Mouse (Mus musculus) spleen, adult 18-20 months (tissue): ENCODE results near the gene Zbtb42.
A peak's percentile ranks its signal among the peaks of the same experiment; 100 is the strongest.

Source experiments
- DNase-seq, 2 experiments: peaks; one replicate each; pipeline ENCODE4 v3.0.0; 2022; ENCODE audit warnings: mixed read lengths in 2 of 2

Zbtb42 gene

DNA sequence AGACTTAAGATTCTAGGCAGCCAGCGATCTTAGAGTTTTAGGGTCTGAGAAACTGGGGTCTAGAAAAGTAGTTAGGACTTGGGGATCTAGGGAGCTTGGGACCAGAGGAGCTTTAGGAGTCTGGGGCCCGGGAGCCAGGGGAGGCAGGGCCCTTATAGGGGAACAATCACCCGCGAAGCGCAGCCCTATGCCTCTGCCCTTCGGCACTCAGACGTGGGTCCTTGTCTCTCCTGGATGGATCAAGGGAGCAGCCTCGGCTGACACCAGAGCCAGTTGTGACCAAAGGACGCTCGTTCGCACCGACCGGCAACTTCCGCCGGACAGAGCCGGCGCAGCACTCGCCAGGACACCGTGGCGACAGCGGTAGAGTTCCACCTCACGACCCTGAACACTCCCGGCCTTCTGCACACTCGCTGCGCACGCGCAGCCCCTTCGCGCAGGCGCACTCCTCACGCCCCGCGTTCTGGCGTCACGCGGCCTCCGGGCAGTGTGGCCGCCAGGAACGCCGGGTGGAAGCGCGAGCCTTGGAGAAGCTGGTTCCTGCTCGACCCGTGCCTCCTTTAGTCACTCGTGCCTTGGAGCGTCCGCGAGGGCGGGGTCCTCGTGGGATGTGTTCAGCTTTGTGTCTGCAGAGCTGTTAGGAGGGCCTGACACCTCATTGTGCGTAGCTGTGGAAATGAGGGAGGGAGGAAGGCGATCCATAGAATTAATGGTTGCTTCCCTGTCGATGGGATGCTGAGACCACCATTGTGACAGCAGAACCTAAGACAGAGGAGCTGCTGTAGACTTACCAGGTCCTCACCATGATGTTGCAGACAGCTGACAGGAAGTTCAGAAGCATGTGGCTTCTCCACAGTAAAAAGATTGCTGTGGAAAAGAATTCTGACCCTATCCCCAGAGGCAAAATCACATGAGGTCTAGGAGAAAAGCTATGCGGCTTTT, 14.8 kb downstream of the Zbtb42 start:
- DNase-seq = peak; percentile 88 to 93

DNA sequence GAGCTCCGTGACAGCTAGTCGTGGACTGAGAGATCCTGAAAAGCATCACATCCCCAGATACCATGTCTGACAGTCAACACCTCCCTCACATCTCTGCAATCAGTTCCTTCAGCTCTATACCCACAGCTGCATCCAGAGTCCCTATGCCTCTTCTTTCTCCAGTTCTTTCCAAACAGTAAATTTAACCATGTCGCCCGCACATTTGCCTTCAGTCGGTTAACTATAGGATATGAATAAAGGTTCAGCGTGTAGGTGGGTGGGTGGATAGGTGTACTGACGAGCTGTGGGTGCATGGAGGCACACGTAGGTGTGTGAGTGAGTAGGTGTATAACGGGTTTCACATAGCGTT, 15.5 kb downstream of the Zbtb42 start:
- DNase-seq = no peak

DNA sequence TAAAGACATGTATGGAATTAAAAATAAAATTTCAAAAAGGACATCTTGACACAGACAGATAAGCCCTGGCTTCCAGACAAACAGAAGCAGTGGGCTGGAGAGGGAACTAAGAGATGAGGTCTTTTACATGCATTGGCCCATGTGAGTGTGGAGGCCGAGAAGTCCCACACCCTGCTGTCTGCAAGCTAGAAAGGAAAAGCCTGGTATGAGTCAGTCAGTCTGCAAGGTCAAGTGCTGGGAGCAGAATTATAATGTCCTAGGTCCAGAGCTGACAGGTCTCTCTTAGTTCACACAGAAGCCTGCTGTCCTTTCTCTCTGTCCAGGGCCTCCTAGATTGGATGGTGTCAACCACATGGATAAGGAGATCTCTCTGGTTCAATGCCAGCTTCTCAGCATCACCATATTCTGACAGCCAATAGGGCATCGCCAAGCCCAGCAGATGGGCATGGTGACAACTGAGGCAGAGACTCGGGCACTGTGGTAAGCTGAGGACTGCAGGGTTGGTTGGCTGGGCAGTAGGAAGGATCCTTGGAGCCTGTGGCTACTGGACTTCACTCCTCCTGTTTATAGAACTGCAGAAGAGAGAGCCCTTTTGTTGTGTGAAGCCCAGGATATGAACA, 18.3 kb downstream of the Zbtb42 start:
- no peak for DNase-seq

DNA sequence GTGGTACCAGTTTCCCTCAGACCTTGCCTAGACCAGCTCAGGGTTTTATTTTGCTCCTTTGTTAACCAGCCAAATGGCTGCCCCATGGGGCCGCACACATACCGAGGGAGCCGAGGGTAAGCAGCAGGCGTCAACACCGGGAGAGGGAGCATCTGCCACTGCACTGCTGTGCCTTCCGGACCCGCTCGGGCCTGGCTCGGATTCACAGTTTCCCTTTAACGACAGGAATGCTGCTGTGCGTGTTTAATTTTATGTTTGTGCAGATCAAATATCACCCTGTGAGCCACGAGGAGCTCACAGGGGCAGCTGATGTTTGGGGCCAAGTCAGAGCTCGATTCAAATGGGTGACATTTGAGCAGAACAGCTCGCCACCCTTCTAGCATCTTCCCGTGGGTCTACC, 21.9 kb downstream of the Zbtb42 start:
- no peak for DNase-seq

DNA sequence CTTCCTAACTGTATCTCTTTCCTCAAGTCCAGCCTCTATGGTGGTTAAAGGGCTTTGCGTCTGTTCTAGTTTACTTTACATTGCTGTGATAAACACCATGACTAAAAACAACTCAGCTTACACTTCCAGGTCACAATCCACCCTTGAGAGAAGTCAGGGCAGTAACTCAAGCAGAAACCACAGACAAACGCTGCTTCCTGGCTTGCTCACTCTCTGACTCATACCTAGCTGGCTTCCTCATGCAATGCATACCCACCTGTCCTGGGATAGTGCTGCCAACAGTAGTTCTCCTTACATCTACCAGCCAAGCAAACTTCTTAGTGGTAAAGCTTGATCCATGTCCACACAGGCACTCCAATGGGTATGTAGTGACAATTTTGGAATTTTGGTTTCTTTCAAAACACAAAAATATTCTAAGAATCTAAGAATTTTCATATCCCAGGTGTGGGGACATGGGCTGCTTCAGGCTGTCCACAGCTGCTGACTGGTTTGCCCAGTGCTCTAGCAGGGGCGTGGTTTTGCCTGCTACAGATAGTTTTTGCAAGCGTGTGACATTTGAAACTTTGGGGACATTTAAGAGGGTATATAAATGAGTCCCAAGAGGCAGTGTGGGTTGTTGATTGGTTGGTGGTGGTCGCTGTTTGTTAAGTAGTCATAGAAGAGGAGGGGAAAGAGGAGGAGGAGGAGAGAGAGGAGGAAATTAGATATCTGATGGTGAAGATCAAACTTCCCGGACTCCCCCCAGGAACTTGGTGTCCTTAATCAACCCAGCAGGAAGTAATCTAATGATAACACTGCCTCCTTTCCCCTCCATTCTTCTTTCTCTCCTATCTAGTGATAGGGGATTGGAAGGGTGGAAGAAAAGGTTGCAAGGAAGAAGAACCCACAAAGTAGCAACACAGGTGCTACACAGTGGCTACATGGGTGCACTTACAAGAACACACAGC, 24.0 kb downstream of the Zbtb42 start:
- no peak for DNase-seq

DNA sequence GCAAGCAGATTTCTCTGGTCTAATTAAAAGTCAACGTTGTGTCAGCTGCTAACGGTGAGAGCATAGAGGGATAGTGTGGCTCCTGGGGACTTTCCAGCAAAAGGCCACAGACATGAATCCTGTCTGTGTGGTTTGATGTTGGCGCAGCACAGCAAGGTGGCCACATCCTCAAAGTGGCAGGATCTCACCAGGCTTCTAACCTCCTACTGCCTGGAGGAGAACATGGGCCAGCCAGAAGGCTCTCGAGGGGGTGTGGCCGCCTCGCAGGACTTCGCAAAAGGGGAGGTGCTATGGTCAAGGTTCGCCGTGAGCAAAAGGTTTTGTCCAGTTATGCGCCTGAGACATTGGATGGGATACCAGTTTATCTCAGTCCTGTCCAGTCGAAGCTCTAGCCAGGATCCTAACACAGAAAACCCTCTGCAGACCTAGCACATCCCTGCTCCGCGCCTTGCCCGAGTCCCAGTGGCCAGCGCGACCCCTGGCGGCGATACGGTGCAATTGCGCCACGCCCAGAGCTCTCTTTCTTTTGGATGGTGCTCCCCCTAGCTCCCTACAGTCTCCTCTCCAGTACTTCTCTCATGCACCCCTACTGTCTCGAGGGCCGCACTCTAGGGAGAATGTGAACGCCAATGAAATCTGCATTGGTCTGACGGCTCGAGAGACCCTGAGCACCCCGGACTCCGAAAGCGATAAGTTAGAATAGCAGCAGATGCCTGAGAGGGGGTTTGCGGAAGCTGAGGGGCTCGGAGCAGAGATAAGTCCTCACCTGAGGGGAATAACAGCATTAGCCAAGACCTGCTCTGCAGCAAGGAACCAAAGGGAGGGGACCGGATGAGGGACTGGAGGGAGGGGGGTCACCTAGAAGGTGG, 28.3 kb downstream of the Zbtb42 start:
- DNase-seq = peak; percentile 76 to 89

DNA sequence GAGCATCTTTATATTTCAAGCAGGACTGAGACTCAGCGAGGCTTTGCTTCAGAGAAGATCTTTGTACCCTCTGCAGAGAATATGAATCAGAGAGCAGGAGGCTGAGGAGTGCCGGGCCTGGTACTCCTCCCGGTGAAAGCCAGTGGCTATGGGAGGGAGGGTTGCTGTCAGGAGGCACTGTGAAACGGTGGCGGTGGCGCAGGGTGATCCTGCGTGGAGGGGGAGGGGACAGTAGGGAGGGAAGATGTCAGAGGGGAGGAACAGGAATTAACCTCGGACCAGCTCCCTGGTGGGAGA, 28.9 kb downstream of the Zbtb42 start:
- no peak for DNase-seq

DNA sequence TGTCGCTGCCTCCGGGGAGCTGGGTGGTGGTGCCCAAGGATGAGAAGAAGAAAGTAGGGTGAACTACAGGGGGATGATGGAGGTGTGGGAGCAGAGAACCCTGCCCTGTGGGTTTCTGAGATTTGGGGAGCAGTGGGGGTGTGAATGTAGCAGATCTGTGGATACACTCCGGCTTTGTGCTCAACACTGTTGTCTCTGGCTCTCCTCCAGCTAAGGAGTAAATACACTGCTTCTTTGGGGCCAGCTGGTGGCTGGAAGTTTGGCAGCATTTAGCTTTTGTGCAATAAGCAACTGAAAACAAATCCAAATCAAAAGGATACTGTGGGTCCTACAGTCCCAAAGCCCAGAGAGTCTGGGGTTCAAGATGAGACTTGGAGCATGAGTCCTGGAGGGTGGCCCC, 35.4 kb downstream of the Zbtb42 start:
- no peak for DNase-seq

DNA sequence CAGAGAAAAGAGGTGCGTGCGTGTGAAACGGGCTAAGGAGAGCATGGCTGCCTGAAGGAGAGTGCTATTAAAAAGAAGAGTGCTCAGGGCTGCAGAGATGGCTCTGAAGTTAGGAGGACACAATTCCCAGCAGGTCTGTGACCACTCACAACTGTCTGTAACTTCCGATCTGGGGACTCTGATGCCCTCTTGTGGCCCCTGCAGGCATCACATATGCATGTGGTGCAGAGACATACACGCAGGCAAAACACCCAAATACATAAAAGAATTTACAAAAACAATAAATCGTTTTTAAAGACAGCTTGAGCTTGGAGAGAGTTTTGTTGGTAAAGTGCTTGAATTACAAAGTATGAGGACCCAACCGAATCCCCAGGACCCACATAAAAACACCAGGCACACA, 38.5 kb downstream of the Zbtb42 start:
- DNase-seq = peak in 1 of 2 experiments; percentile 62

DNA sequence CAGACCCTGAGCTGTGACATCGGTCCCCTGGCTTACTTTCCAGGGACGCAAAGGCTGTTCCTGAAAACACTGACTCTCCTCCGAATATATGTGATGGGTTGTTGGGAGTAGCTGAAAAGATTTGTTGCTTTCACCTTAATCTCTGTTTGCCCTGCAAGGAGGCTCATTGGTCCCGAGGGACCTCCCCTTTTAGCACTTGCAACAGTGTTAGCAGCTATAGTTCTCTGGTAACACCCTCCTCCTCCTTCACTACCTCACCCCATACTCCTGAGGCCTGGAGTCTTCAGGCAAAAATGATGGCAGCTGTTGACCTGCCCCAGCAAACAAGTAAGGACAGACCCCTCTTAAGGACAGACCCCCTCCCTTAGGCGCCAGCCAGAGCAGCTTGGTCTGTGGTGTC, 40.4 kb downstream of the Zbtb42 start:
- no peak for DNase-seq

DNA sequence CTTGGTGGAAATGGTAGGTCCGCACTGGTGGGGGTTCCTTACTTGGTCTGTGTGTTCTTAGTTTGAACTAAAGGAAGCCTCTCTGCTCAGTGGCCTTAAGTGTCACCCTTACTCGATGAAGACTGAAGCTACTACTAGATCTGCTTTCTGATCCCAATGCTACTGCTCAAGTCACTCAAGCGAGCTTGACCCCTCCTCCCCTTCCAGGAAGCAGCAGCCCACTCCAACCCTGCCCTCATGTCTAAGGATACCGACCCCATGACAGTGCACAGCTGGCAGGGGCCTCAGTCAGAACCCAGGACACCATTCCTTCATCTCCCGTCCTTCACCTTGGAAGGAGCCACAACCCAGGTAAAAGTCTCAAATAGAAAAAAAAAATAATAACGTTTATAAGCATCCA, 41.6 kb downstream of the Zbtb42 start, which contains the start of gene Cep170b:
TSS of gene Cep170b (plus strand) at position 240 of the 400 bp plus-strand sequence.
- DNase-seq = no peak

DNA sequence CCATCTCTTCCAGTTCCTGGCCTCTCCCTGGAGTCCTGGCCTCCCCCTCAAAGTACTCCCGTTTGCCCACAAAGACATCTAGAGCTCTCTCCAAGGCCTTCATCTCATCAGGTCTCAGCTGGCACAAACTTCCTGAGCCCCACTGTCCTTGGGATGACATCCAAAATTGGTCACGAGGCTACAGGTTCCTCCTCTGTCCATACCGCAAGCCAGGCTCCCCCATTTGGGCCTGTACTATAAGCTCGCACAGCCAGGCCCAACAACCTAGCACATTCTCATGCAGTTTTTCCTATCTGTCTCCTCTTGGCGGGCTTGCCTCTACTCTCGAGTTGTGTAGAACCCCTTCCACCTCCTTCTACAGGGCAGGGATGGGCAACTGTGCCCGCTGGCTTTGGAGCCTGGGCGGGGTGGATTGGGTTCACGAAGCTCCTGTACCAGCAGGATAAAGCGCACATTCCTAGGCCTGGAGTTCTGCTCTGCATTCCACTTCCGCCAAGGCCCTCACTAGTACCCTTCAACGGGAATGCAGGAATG, 42.3 kb downstream of the Zbtb42 start:
- no peak for DNase-seq

DNA sequence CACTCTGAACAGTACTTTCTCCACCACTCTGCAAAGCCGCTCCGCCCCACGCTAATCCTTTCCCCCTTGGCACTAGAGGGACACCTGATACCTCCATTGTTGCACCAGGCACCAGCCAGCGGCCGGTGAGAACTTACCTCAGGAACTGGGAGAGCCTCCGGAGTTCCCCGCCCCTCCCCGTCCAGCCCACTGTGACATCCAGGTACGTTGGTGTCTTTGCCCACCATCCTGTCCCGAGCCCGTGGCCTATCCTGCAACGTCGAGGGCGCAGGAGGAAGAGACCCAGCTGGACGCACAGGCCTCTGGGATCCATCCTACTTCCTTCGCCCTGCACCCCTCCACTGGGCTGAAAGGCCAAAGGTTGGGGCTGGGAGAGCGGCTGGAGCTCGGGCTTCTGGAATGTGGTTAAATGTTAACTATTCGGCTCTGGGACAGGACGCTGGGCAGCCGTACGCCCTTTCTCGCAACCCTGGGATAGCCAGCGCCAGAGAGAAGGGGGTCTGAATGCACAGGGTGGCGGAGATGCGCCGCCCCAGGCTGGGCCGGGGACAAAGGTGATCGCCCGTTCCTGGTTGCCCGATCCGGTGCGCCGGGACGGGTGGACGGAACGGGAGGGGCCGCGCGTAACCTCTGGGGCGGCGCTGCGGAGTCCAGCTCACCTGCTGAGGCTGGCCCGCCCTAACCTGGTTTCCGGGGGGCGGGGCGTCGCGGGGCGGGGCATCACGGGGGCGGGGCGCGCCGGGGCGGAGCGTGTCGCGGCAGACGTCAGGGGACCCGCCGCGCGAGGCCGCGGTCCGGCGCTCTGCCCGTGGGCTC, 43.0 kb downstream of the Zbtb42 start:
- DNase-seq = peak; percentile 46 to 60

DNA sequence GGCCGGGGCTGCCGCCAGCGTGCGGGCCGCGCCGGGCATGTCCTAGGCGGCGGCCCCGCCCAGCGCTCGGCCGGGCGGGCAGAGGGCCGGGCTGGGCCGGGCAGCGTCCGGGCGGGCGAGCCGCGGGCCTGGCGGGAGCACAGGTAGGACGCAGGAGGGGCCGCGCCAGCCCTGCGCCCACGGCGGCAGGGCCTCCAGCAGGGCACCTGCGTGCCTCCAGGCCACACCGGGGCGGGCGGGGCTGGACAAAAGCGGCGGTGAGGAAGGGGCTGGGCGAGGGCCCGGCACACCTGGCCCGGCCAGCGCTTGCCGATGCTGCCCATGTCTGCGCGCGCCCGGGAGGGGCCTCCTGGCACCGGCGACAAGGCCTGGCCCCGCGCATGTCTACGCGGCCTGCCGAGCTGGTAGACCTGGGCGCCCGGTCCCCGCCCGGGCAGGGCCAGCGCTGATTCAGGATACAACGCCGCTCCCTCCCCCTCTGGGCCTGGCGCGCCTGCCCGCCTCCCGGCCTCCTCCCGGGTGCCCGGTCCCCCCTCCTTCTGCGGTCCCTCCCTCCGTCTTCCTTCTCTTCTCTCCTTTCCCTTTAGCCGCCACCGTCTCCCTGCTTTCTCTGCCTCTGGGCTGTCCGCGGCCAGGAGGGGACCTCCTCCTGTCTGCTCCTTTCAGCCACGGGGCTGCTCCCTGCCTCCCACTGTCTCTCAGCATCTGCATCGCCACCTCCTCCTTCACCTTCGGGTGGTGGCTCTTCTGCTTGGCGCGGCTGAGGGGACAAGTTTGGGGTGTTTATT, 43.8 kb downstream of the Zbtb42 start:
- DNase-seq = peak in 1 of 2 experiments; percentile 35

DNA sequence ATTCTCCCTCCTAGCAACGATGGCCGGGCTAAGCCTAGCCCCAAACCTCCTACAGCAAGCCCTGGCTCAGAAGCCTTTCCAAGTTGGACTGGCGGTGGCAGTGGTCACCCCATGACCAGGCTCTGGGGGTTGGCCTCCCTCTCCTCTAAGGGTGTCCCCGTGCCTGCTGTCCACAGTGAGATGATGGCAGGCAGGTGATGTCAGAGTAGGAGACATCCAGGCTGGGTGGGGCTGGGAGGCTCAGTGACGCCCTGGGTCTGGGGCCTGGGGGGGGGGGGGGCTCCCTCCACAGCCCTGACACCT, 44.4 kb downstream of the Zbtb42 start:
- DNase-seq = no peak

DNA sequence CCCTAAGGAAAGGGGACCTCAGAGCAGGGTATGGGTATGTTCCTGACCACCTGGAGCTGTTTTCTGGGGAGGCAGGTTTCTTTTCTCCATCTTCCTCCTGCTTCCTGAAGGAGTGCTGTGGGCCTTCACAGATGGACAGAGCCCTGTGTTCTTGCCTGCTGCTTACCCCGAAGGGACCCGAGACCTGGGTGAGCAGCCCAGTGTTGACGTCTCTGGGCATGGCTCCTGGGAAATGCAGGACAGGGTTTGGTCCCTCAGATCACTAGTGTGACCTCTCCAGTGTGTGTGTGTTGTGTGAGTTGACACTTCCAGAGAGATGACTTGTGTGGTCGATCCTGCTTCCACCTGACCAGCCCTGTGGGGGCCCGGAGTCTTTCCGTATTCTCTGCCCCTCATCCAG, 44.8 kb downstream of the Zbtb42 start:
- DNase-seq = no peak

DNA sequence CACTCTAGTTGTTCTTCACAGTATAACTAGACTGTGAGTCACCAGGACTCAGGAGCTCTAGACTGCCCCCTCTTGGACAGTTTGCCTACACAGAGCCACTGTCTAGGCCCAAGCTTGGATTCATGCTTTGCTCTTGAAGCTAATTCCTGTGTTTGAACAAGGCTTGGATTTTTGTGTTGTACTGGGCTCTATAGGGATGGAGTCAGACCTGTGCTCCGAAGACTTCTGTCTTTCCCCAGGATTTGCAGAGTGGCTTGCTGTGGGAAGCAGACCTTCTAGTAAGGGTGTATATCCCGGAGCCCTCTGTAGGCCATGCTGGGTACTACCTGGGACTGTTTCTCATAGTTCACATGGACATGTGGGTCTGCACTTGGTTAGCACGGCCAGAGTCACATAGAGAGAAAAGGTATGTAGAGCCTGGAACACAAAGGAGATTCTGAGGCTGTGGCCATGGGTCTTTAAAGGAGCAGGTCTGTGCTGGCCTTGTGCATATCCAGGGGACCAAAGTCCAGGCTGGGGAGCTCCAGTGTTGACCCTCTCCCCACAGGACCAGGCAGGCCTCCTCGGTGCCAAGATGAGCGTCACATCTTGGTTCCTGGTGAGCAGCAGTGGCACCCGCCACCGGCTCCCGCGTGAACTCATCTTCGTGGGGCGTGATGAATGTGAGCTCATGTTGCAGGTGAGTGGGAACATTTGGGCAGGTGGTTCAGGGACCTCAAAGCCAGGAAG, 45.6 kb downstream of the Zbtb42 start:
- DNase-seq = peak; percentile 45 to 78

DNA sequence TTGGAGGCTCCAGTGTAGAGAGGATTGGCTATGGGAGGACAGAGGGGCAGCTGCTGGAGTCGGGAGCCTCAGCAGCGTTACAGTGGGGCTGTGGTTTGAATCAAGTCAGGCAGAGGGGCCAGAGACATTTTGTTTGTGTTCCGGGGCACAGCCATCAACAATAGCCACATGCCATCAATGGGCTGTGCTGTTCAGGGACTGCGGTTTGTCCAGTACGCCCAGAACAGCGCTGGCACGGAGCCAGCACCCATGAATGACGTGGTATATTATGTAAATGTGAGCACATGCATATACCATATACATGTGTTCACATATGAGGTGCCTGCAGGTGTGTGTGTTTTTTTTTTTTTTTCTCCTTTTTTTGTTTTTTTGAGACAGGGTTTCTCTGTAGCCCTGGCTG, 49.2 kb downstream of the Zbtb42 start:
- DNase-seq = no peak

DNA sequence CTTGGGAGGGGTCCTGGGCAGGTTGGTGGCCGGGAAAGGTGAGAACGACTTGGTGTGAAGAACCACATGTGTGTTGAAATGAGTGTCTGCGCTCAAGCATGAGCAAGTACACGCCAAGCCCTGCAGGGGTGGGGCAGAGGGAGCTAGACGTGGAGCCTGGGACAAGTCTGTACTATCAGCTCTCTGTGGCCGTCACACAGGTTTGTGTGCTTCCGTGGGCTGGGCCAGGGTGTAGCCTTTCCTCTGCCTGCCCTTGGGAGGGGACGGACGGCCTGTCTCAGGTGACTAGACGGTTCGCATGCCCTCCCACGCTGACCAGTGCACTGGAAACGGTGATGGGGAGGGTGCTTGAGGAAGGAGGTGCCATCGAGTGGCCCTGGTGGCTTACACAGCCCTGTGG, 52.2 kb downstream of the Zbtb42 start:
- DNase-seq = no peak
